Mouse (Mus musculus): ENCODE results near the gene Gm10570.

Gene Gm10570

GRCm38 (mm10) chr4:130306796-130307630 lies 1.5 kb downstream of the Gm10570 start:
- peak in 1 of 2 experiments; percentile 31 for DNase-seq (ENCODE audit: low spot score in 2 of 2)

GRCm38 (mm10) chr4:130304746-130305145 lies 3.7 kb downstream of the Gm10570 start:
- no peak for DNase-seq (ENCODE audit: low spot score in 2 of 2)

- no peak for DNase-seq (ENCODE audit: low spot score in 2 of 2)
These were observed 6.1 kb downstream of the Gm10570 start for GRCm38 (mm10) chr4:130302285-130302870.

- DNase-seq (ENCODE audit: low spot score in 2 of 2) = no peak
These were observed 8.8 kb downstream of the Gm10570 start for GRCm38 (mm10) chr4:130299629-130300018.

GRCm38 (mm10) chr4:130298877-130299628 lies 9.4 kb downstream of the Gm10570 start:
- no peak for DNase-seq (ENCODE audit: low spot score in 2 of 2)

- DNase-seq (ENCODE audit: low spot score in 2 of 2) = no peak
These were observed 11.3 kb downstream of the Gm10570 start for GRCm38 (mm10) chr4:130297123-130297529.

GRCm38 (mm10) chr4:130296243-130296965 lies 12.1 kb downstream of the Gm10570 start:
- no peak for DNase-seq (ENCODE audit: low spot score in 2 of 2)

- no peak for DNase-seq (ENCODE audit: low spot score in 2 of 2)
These were observed 13.3 kb downstream of the Gm10570 start for GRCm38 (mm10) chr4:130295047-130295745.

- no peak for DNase-seq (ENCODE audit: low spot score in 2 of 2)
These were observed 14.0 kb downstream of the Gm10570 start for GRCm38 (mm10) chr4:130294513-130294912.

GRCm38 (mm10) chr4:130292271-130292670 lies 16.2 kb downstream of the Gm10570 start:
- peak; percentile 69 for DNase-seq (ENCODE audit: low spot score in 2 of 2)

- DNase-seq (ENCODE audit: low spot score in 2 of 2) = no peak
These were observed 18.6 kb downstream of the Gm10570 start for GRCm38 (mm10) chr4:130289824-130290223.

- no peak for DNase-seq (ENCODE audit: low spot score in 2 of 2)
These were observed 21.9 kb downstream of the Gm10570 start for GRCm38 (mm10) chr4:130286531-130286930.

- no peak for DNase-seq (ENCODE audit: low spot score in 2 of 2)
These were observed 24.6 kb downstream of the Gm10570 start for GRCm38 (mm10) chr4:130283826-130284225.

- no peak for DNase-seq (ENCODE audit: low spot score in 2 of 2)
These were observed 25.6 kb downstream of the Gm10570 start for GRCm38 (mm10) chr4:130282856-130283255.

- DNase-seq (ENCODE audit: low spot score in 2 of 2) = no peak
These were observed 29.4 kb downstream of the Gm10570 start, which contains the start of gene Serinc2 for GRCm38 (mm10) chr4:130279105-130279504. Serinc2 (minus strand) TSS chr4:130279205.

GRCm38 (mm10) chr4:130276573-130277176 lies 31.8 kb downstream of the Gm10570 start:
- peak; percentile 44 to 50 for DNase-seq (ENCODE audit: low spot score in 2 of 2)

- no peak for DNase-seq (ENCODE audit: low spot score in 2 of 2)
These were observed 32.7 kb downstream of the Gm10570 start for GRCm38 (mm10) chr4:130275823-130276105.

GRCm38 (mm10) chr4:130275016-130275822 lies 33.3 kb downstream of the Gm10570 start:
- peak; percentile 36 to 46 for DNase-seq (ENCODE audit: low spot score in 2 of 2)

GRCm38 (mm10) chr4:130274346-130275015 lies 34.0 kb downstream of the Gm10570 start:
- peak in 1 of 2 experiments; percentile 10 for DNase-seq (ENCODE audit: low spot score in 2 of 2)
